Mouse (Mus musculus) testis, adult 2 months (tissue): ENCODE measurements around the gene Coro1b.

Experiments
- CTCF ChIP-seq: fragments of 200-500 bp; IDR thresholded peaks from 2 replicates; pipeline ENCODE4 v1.5.1; 2012; ENCODE audit warnings: low read depth, mild to moderate bottlenecking, inconsistent platforms, low read length, moderate library complexity; ENCODE audit not compliant: control insufficient read depth, insufficient read depth, insufficient replicate concordance
- POLR2A ChIP-seq: fragments of 200-500 bp; IDR thresholded peaks from 2 replicates; pipeline ENCODE4 v1.6.1; 2012; ENCODE audit warnings: low read depth, mild to moderate bottlenecking, inconsistent platforms, low read length, moderate library complexity; ENCODE audit not compliant: control insufficient read depth

DNA sequence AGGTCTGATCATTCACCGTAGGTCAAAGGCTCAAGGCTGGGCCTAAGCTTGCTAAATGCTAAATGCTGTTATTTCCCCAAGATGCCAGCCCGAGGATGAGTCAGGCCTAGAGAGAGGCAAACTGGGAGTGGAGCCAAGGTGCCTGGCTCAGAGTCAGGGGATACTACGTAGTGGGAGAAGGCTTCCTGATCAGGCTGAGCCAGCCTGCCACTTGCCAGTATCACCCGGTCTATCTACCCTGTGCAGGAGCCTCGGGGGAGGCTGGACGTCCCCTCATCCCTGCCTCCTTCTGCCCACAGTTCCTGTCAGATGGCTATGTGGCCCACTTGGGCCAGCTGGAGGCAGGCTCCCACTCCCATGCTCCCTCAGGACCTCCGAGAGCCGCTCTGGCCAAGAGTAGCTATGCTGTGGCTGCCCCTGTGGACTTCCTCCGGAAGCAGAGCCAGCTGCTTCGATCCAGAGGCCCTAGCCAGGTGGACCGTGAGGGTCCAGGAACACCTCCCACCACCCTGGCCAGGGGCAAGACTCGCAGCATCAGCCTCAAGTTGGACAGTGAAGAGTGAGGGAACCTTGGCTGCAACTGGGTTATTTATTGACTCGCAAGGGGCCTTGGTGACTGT, 35.1 kb upstream of the Coro1b start:
- TF ChIP-seq CTCF (no peak), POLR2A (no peak)
